Mouse (Mus musculus) hindbrain, embryonic 13.5 days (tissue): ENCODE data around the gene Psmb5. TPM values are rescaled to one million over a fixed set of nuclear protein-coding genes. Genes with fewer than 3 reads are reported as not detected.
A peak's percentile ranks its signal among the peaks of the same experiment; 100 is the strongest.

Experiments used
- ATAC-seq: fragments of 200-750 bp; cut with Nextera tagmentation; 2 replicates; pipeline ENCODE4 v1.8.0; 2017; ENCODE audit warnings: moderate TSS enrichment; ENCODE audit not compliant: low FRiP score
- H3K27ac ChIP-seq: fragments of 300-500 bp; sonication (generic); 2 replicates; pipeline ENCODE4 v1.5.1; 2015; ENCODE audit warnings: inconsistent platforms, mild to moderate bottlenecking, moderate library complexity
- H3K27me3 ChIP-seq: fragments of 300-500 bp; sonication (generic); 2 replicates; pipeline ENCODE4 v1.6.1; 2015; ENCODE audit warnings: mild to moderate bottlenecking, inconsistent platforms
- H3K36me3 ChIP-seq: fragments of 300-500 bp; sonication (generic); 2 replicates; pipeline ENCODE4 v1.6.1; 2015; ENCODE audit warnings: mild to moderate bottlenecking, inconsistent platforms
- H3K4me1 ChIP-seq: fragments of 300-500 bp; sonication (generic); replicated peaks from 2 replicates; pipeline ENCODE4 v1.6.1; 2015; ENCODE audit warnings: inconsistent platforms
- H3K4me2 ChIP-seq: fragments of 300-500 bp; sonication (generic); 2 replicates; pipeline ENCODE4 v1.6.1; 2015; ENCODE audit warnings: inconsistent platforms, mild to moderate bottlenecking, moderate library complexity
- H3K4me3 ChIP-seq: fragments of 300-500 bp; sonication (generic); 2 replicates; pipeline ENCODE4 v1.5.1; 2015; ENCODE audit warnings: mild to moderate bottlenecking, inconsistent platforms
- H3K9ac ChIP-seq: fragments of 300-500 bp; sonication (generic); 2 replicates; pipeline ENCODE4 v1.6.1; 2015; ENCODE audit warnings: mild to moderate bottlenecking, inconsistent platforms
- H3K9me3 ChIP-seq: fragments of 300-500 bp; sonication (generic); 2 replicates; pipeline ENCODE4 v1.6.1; 2016; ENCODE audit warnings: inconsistent platforms
- WGBS: fragments of 180-500 bp; shearing (Covaris S2); methylation state at CpG from one replicate; pipeline ENCODE4 v1.1.7; 2015; 5-methylcytosine and 5-hydroxymethylcytosine counted together
- polyA plus RNA-seq: library from polyadenylated mRNA; unstranded; fragments of >200 nt; fragmentation: Nextera tagmentation; extraction: Ambion mirVana; gene quantifications from 2 replicates; pipeline ENCODE4 v1.2.1, GENCODE M21; 2015

Psmb5 gene
- polyA plus RNA-seq, 1 experiment from 2014 or later = 439 TPM

DNA sequence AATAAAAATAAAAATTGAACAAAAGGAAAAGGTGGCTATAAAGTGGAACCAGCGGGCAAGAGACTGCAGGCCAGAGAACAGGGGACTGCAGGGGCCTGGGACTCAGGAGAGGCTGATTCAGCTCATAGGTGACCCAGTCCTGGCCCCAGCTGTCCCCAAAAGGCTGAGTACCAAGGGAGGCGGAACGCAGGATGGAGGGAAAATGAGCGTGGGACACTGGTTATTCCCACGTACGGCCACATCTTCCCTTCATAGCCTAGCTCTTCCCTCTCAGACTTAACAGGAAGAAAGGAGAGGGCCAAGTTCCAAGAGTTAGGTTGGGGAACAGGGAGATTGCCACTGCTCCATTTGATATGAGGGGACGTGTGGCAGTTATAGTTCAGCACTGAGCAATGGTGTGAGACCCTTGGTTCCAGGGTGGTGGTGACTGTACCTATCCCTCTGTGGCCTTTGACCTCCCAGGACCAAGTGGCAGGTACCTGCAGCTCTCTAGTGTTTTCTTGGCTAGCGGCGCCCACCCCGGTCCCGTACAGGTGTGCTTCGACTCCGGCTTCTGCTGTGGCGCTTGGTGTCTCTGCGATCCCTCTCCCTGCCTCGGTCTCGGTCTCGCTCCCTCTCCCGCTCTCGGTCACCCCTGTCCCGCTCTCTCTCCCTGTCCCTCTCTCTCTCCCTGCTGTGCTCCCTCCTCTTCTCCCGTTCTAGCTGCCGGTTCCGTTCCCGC, 24.6 kb upstream of the Psmb5 start:
- Histone ChIP-seq H3K27me3 (no peaks in the 10 kb centered on the region), H3K9me3 (no peaks in the 10 kb centered on the region), H3K4me1 (peaks cover 36% of the 10 kb centered on the region), H3K27ac (peak overlapping the region; percentile 92), H3K4me3 (0 out of 2 replicates have a peak overlapping the region, but pooled peaks have one; percentile 80), H3K36me3 (peaks cover 68% of the 10 kb centered on the region), H3K4me2 (no peak overlapping the region), H3K9ac (no peak overlapping the region)
- WGBS = 82% methylated on average over 25 of the region's 25 CpGs
- no peak for ATAC-seq

DNA sequence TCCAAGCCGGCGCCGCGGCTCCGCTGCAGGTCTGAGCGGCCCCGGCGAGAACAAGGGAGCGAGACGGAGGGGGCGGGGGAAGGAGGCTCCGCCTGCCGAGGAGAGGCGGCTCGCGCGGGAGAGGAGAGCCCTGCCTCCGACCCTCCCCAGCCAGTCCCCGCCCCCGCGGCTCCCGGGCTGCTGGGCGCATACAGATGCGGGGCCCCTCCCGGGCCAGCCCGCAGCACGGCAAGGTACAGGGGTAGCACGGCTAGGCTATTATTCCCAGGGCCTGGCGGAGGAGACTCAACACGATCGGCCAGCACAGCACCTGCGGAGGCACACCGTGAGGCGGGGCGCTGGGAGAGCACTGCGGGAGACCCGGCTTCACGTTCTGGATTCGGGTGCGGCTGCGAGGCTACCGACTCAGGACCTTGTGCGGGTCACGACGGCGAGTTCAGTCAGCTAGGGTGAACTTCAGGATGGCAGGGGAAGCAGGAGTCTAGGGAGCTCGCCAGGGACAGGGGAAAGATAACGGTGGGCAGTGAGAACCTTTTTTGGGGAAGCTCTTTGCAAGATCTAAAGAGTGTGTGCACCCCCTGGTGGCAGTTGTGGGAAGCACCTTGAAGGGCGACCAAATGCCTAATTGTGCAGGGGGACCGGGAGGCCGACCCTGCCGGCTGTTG, 23.6 kb upstream of the Psmb5 start, which contains the start of gene Cdh24:
Cdh24 (minus strand) TSS at position 60 of the 665 bp plus-strand sequence.
- Histone ChIP-seq H3K9ac (peak within 1 kb of the TSS; percentile 98), H3K4me1 (peaks cover 36% of the 10 kb centered on the region), H3K27me3 (no peaks in the 10 kb centered on the region), H3K27ac (peak within 1 kb of the TSS; percentile 92), H3K9me3 (no peaks in the 10 kb centered on the region), H3K36me3 (peaks cover 68% of the 10 kb centered on the region), H3K4me3 (peak within 1 kb of the TSS; percentile 80), H3K4me2 (peak within 1 kb of the TSS; percentile 92)
- under 1% methylated on average over 45 of the region's 52 CpGs for WGBS
- ATAC-seq = peak; percentile 93

DNA sequence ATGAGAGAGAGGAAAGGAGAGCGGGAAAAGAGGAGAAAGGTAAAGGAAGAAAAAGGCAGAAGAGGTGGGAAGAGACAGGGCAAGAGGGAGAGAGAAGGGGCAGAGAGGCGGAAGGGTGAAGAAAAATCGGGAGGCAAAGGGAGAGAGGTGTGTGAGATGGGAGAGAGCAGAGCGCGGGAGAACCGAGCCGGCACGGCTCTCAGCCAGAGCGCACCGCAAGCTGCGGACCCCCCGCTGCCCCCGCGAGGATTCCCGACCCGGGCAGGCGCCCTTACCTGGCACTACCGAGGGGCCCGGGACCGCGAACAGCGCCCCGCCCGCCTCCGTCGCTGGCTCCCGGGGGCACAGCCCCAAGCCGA, 23.1 kb upstream of the Psmb5 start, which contains the start of gene Gm17606:
Gm17606 (plus strand) TSS at position 7 of the 359 bp plus-strand sequence.
- peaks cover 36% of the 10 kb centered on the region for H3K4me1 ChIP-seq
- peak within 1 kb of the TSS; percentile 98 for H3K9ac ChIP-seq
- peak within 1 kb of the TSS; percentile 92 for H3K4me2 ChIP-seq
- no peaks in the 10 kb centered on the region for H3K9me3 ChIP-seq
- 0% methylated on average over 27 of the region's 28 CpGs for WGBS
- no peak for ATAC-seq
- H3K4me3 ChIP-seq = peak within 1 kb of the TSS; percentile 80
- H3K27ac ChIP-seq = peak within 1 kb of the TSS; percentile 92
- no peaks in the 10 kb centered on the region for H3K27me3 ChIP-seq
- peaks cover 68% of the 10 kb centered on the region for H3K36me3 ChIP-seq

DNA sequence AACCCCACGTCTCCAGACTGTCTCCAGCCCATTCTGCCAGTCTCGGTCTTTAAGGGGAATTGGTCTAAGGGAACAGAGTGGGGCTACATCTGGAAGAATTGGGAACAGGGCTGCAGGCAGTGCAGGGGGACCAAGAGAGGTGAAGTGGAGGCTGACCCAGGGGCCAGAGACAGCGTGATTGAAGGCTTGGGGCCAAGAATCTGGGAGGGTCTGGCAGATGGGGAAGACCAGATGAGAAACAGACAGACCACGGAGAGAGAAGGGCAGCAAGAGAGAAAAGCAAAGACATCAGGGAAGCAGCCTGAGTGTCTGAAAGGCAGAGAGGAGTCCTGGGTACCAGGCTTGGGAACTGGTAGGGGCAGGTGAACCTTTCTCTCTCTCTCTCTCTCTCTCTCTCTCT, 22.3 kb upstream of the Psmb5 start:
- Histone ChIP-seq H3K27me3 (no peaks in the 10 kb centered on the region), H3K4me3 (peak overlapping the region; percentile 80), H3K9ac (peak overlapping the region; percentile 98), H3K4me1 (peaks cover 36% of the 10 kb centered on the region), H3K4me2 (peak overlapping the region; percentile 92), H3K9me3 (no peaks in the 10 kb centered on the region), H3K27ac (0 out of 2 replicates have a peak overlapping the region, but pooled peaks have one; percentile 92), H3K36me3 (peaks cover 64% of the 10 kb centered on the region)
- ATAC-seq = no peak
- WGBS = 18% methylated on average over 4 of the region's 4 CpGs

DNA sequence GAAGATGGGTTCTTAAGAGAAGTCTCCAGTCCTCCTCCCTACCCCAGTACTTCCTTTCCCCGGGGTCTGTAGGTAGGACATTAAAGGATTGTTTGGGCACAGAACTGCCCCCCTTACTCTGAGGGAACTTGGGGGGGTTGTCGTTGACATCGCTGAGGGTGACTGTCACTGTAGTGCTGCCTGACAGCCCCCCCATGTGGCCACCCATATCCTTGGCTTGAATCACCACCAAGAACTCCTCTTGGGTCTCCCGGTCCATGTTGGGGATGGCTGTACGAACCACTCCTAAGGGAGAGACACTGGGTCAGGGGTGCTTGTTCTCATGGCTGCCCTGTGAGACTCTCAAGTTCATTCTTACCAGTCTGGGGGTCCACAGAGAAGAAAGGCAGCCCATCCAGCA, 20.4 kb upstream of the Psmb5 start:
- no peak overlapping the region for H3K4me2 ChIP-seq
- no peak overlapping the region for H3K4me3 ChIP-seq
- peaks cover 63% of the 10 kb centered on the region for H3K36me3 ChIP-seq
- no peaks in the 10 kb centered on the region for H3K27me3 ChIP-seq
- 84% methylated on average over 5 of the region's 5 CpGs for WGBS
- no peak for ATAC-seq
- peaks cover 40% of the 10 kb centered on the region for H3K4me1 ChIP-seq
- H3K9ac ChIP-seq = peak overlapping the region; percentile 98
- H3K27ac ChIP-seq = no peak overlapping the region
- no peaks in the 10 kb centered on the region for H3K9me3 ChIP-seq

DNA sequence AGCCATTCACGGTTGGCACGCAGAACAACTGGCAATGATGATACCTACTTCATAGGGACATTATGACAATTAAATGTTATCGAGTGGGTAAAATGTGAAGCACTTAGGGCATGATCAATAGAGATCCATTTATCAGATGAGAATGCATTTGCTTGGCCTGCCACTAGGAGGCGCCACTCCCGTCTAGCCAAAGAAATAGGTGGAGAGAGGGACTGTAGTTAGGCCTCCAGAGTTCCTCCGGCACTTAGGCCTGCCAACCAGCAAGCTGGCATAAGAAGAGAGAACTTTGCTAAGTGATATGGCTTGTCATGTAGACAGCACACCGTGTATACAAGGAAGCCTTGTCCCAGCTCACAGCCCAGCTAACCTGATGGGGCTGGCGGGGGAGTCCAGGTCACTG, 19.1 kb upstream of the Psmb5 start:
- 50% methylated on average over 8 of the region's 8 CpGs for WGBS
- Histone ChIP-seq H3K27me3 (no peaks in the 10 kb centered on the region), H3K27ac (no peak overlapping the region), H3K9me3 (no peaks in the 10 kb centered on the region), H3K4me2 (no peak overlapping the region), H3K4me1 (peaks cover 36% of the 10 kb centered on the region), H3K9ac (no peak overlapping the region), H3K36me3 (peaks cover 64% of the 10 kb centered on the region), H3K4me3 (no peak overlapping the region)
- no peak for ATAC-seq

DNA sequence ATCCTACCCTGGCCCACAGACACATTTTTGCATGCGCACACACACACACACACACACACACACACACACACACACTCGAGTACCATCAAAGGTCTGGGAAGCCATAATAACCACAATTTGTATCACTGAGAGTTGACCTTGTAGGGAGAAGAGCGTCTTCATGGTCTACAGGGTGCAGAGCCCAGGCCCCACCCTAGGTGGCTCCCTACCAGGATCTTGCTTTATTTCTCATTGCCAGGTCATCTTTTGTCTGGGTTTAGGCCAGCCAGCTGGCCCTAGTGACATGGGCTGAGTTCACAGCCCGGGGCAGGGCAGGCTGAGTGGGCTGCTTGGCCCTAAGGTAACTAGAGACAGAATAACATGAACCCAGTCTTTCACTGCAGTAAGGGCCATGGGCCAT, 16.4 kb upstream of the Psmb5 start:
- Histone ChIP-seq H3K27me3 (no peaks in the 10 kb centered on the region), H3K9me3 (no peaks in the 10 kb centered on the region), H3K4me1 (peaks cover 21% of the 10 kb centered on the region), H3K36me3 (peaks cover 84% of the 10 kb centered on the region), H3K4me3 (no peak overlapping the region), H3K9ac (no peak overlapping the region), H3K27ac (no peak overlapping the region), H3K4me2 (no peak overlapping the region)
- 78% methylated on average over 4 of the region's 4 CpGs for WGBS
- no peak for ATAC-seq

DNA sequence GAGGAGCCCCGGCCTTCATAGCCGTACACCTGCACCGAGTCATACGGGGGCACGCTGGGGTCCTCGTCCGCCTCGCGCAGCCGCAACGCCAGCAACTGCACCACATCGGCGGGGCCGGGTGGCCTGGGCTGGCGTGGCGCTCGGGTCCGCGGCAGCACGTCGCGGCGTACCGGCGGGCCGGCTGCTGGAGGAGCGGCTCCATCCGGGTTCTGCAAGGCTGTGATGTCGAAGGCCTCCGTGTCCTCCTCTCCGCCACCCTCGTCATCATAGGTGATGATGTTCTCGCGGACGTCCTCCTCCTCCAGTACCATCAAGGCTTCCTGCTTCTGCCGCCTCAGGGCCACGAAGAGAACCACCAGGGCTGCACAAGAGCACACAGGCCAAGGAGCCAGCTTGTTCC, 14.4 kb upstream of the Psmb5 start:
- Histone ChIP-seq H3K9me3 (no peaks in the 10 kb centered on the region), H3K27ac (peak overlapping the region; percentile 70; the same call in 1 of the 2 replicates), H3K9ac (0 out of 2 replicates have a peak overlapping the region, but pooled peaks have one; percentile 19), H3K4me1 (peaks cover 8% of the 10 kb centered on the region; the same call in 1 of the 2 replicates), H3K27me3 (no peaks in the 10 kb centered on the region), H3K4me2 (no peak overlapping the region), H3K4me3 (no peak overlapping the region), H3K36me3 (peaks cover 69% of the 10 kb centered on the region)
- 91% methylated on average over 37 of the region's 37 CpGs for WGBS
- no peak for ATAC-seq

DNA sequence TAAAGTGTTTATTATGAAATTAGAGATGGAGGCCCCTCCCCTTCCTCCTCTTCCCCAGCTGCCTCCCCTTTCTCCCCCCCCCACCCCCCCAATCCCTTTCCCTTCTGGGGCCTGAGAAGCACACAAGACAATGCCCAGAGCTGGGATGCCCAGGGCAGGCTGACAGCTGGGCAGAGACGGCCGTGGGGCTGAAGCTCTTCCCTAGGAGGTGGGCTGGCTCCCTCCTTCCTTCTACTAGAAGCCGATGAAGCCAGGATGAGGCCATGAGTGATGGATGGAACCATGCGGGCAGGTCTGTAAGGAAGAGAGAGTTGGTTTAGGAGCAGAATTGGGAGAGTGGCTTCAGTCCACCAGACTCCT, 13.4 kb upstream of the Psmb5 start:
- H3K4me3 ChIP-seq = no peak overlapping the region
- WGBS = 43% methylated on average over 4 of the region's 4 CpGs
- H3K36me3 ChIP-seq = peaks cover 58% of the 10 kb centered on the region
- H3K4me2 ChIP-seq = no peak overlapping the region
- H3K27ac ChIP-seq = peak overlapping the region; percentile 70
- ATAC-seq = peak; percentile 61; the same call in 1 of the 2 replicates
- H3K27me3 ChIP-seq = no peaks in the 10 kb centered on the region
- H3K9ac ChIP-seq = peak overlapping the region; percentile 19; the same call in 1 of the 2 replicates
- H3K9me3 ChIP-seq = no peaks in the 10 kb centered on the region
- peaks cover 8% of the 10 kb centered on the region; the same call in 1 of the 2 replicates for H3K4me1 ChIP-seq

DNA sequence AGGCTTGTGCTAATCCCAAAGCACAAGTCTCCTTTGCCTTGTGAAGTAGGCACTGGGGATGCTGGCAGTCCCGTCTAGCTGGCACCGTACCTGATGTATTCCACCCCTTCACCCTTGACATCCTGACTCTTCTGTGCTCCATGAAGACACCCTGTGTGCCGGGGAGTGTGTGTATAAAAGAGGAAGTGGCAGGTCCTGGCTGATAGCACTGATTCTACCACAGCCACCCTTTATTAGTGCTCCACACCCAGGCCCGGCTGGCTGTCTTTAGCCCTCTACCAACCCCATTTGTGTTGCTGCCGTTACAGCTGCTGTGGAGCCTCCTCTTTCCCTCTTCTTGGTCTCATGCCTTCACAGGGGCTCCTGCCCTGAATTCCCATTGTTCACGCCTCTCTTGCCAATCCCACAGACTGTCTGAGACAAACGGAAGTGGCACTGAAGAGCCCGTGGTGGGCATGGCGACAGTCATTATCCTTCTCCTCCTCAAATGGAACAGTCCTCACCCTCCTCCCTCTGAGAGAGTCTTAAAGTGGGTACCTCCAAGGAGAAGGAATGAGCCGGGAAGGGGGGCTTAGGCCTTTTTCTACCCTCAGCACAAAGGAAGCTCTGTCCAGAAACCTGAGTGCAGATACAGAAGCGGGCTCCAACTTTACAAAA, 12.9 kb upstream of the Psmb5 start:
- ATAC-seq = peak; percentile 67
- H3K9ac ChIP-seq = no peak overlapping the region
- H3K4me3 ChIP-seq = no peak overlapping the region
- H3K27ac ChIP-seq = peak overlapping the region; percentile 70
- H3K4me2 ChIP-seq = no peak overlapping the region
- peaks cover 8% of the 10 kb centered on the region; the same call in 1 of the 2 replicates for H3K4me1 ChIP-seq
- no peaks in the 10 kb centered on the region for H3K9me3 ChIP-seq
- 71% methylated on average over 11 of the region's 11 CpGs for WGBS
- H3K27me3 ChIP-seq = no peaks in the 10 kb centered on the region
- H3K36me3 ChIP-seq = peaks cover 53% of the 10 kb centered on the region

DNA sequence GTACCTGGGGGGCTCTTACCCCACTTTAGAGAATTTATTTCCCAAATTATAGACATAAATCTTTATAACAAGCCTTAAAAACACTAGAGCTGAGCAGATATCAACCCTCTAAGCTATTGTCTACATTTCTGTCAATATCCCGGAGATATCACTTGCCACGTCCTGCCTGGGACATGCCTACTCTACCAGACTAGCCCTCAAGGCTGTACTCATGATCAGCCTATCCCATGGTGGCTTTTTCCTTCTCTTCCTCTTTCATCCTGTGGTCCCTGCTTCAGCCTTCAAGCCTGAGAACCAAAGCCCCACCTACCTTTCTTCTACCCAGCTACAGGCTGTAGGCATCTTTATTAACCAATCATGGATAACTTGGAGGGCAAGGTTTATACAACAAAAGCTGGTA, 12.0 kb upstream of the Psmb5 start:
- ATAC-seq = no peak
- peaks cover 48% of the 10 kb centered on the region for H3K36me3 ChIP-seq
- H3K27me3 ChIP-seq = no peaks in the 10 kb centered on the region
- H3K9ac ChIP-seq = no peak overlapping the region
- no peaks in the 10 kb centered on the region for H3K9me3 ChIP-seq
- peaks cover 8% of the 10 kb centered on the region; the same call in 1 of the 2 replicates for H3K4me1 ChIP-seq
- H3K4me2 ChIP-seq = no peak overlapping the region
- no peak overlapping the region for H3K4me3 ChIP-seq
- H3K27ac ChIP-seq = no peak overlapping the region; the same call in 1 of the 2 replicates
- WGBS = 92% methylated on average over 2 of the region's 2 CpGs

DNA sequence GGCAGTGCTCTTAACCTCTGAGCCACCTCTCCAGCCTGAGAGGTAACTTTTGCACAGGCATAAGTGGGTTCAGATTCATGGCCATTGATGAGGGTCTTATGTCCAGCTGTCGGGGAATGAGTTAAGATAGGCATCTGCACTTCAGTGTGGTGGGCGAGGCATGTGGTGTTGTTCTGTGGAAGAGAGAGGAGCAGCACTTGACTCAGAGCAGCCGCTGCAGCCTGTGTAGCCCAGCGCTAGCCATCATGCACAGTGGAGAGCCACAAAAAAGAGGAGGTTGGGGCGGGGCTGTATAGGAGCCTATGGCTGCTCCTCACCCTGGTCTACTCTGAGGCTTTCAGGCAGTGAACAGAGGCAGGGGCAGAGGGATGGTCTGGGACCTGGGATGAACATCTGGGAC, 10.3 kb upstream of the Psmb5 start:
- ATAC-seq = no peak
- no peaks in the 10 kb centered on the region for H3K9me3 ChIP-seq
- 76% methylated on average over 5 of the region's 5 CpGs for WGBS

More for the DNA sequence above, 10.3 kb upstream of the Psmb5 start:
- Histone ChIP-seq H3K9ac (no peak overlapping the region), H3K4me1 (peaks cover 3% of the 10 kb centered on the region; the same call in 1 of the 2 replicates), H3K27me3 (no peaks in the 10 kb centered on the region), H3K27ac (no peak overlapping the region), H3K4me2 (no peak overlapping the region), H3K4me3 (no peak overlapping the region), H3K36me3 (peaks cover 32% of the 10 kb centered on the region)
